Mouse (Mus musculus): ENCODE measurements around the gene Gpsm1.

DNA sequence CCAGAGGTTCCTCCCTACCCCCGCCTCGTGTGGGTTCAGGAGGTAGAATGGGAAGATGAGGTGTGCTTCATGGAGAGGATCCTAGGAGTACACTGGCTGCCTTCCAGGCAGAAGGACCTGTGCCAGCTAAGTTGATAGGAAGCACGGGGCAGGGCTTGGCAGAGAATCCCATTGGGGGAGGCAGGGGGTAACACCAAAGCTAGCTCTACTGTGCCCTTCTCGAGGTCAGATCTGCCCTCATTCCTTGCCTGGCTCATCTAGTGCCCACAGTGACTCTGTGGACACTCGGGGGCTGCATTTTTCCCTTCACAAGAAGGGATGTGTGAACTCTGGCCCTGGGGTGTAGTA lies 23.9 kb downstream of the Gpsm1 start:
- TF ChIP-seq CTCF (IDR thresholded peaks at IDR 0.05; ENCODE audit: low read depth) (no peak), EP300 (IDR thresholded peaks at IDR 0.05; ENCODE audit: low read depth) (no peak)

Measured in liver, embryonic 14.5 days (tissue).